Mouse (Mus musculus) liver, embryonic 14.5 days (tissue): ENCODE results near the gene Brd3.

Source experiments
- CTCF ChIP-seq: IDR thresholded peaks from 2 replicates; pipeline ENCODE4 v1.5.1; 2016; ENCODE audit warnings: antibody characterized with exemption, low read depth, control low read depth
- EP300 ChIP-seq: IDR thresholded peaks from 2 replicates; pipeline ENCODE4 v1.6.1; 2016; ENCODE audit warnings: antibody characterized with exemption, low read depth

- TF ChIP-seq CTCF (no peak), EP300 (no peak)
These were observed 107.4 kb downstream of the Brd3 start for GRCm38 (mm10) chr2:27400083-27400482.
